Mouse (Mus musculus) hematopoietic stem cell, adult 5-6 weeks (primary cell): ENCODE data around the gene Cep126. TPM values are rescaled to one million over a fixed set of nuclear protein-coding genes. Genes with fewer than 3 reads are reported as not detected.

ENCODE experiments used
- ATAC-seq, 2 experiments: fragments of 125-278 bp in 1 of 2; replicated peaks in 1 of 2; 2 replicates each; pipeline ENCODE4 v1.8.0; 2016 to 2017; ENCODE audit warnings: inconsistent platforms in 2 of 2, mild to moderate bottlenecking in 2 of 2, moderate number of reproducible peaks in 2 of 2, low read depth in 1 of 2, moderate TSS enrichment in 1 of 2; ENCODE audit not compliant: low FRiP score in 2 of 2, poor library complexity in 2 of 2, severe bottlenecking in 2 of 2, insufficient read depth in 1 of 2, low TSS enrichment in 1 of 2
- total RNA-seq: library from RNA; stranded (forward); fragments of 172-1452, 232-1000 nt; gene quantifications from 2 replicates; pipeline ENCODE4 v1.2.3, GENCODE M21; 2017

Gene Cep126
- total RNA-seq = 1.9 and 2.3 TPM in 2 replicates

DNA sequence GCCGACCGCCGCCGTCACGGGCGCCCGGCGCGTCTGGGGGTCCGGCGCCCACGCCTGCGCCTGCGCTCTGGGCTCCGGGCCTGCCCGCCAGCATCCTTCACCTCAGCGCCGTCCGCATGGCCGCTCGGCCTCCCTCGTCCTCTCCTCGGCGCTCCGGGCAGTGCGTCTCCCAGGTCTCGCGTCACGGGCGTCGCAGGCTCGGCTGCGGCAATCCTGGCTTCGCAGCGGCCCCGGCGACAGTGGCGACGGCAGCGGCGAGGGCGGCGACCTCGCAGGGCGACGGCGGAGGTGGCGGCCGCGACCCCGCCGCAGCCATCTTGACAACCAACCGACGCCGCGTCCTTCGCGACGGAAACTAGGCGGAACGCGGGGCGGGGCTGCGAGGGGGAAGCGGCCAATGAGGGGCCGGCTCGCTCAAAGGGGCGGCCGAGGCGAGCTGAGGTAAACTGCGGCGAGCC lies at the start of gene Cep126:
Gene Cep126, minus strand, starts transcription at position 178 of the 458 bp plus-strand sequence.
- peak; percentile 95 to 99 for ATAC-seq

- ATAC-seq = no peak
Measured at GRCm38 (mm10) chr9:8179554-8179953, 45.5 kb upstream of the Cep126 start.

DNA sequence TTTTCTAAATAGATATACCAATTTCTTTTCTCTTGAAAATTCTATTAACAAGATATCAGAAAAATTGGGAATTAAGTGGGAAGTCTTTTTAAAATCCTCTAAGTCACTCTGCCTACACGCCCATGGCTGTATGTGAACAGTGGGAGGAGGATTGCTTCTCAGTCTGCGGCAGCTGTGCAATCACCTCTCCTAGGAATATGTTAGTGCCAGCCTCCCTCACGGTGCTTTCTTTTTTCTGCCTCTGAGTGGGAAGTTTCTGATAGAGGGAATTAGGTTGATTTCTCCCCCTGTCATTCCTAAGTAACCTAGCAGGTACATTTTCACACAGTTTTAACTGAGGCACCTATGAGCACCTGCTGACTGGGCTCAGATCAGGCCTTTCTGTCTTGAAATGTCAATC lies 43.0 kb upstream of the Cep126 start:
- ATAC-seq = no peak

GRCm38 (mm10) chr9:8157011-8157410 lies 22.9 kb upstream of the Cep126 start:
- ATAC-seq = no peak

DNA sequence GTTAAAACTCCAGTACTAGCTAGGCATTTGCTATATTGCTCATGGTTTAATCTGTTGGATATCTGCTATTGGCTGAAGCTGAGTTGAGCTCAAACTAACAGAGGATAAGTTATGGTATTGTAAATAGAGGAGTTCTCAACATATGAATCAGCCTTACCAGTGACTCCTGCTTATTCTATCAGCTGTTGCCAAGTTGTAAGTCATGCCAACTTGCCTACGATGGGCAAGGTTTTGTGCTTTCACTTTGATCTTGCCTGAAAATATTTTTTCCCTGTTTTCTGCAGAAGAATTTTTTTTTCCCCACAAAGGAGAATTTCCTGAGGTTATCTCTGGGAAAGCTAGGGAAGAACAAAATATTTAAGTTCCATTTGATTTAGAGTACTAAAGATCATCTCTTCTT lies 5.4 kb upstream of the Cep126 start:
- no peak for ATAC-seq

- ATAC-seq = peak; percentile 2 to 29; a peak in 3 of 4 replicates
Measured at GRCm38 (mm10) chr9:8133586-8134115, 443 bp downstream of the Cep126 start.

DNA sequence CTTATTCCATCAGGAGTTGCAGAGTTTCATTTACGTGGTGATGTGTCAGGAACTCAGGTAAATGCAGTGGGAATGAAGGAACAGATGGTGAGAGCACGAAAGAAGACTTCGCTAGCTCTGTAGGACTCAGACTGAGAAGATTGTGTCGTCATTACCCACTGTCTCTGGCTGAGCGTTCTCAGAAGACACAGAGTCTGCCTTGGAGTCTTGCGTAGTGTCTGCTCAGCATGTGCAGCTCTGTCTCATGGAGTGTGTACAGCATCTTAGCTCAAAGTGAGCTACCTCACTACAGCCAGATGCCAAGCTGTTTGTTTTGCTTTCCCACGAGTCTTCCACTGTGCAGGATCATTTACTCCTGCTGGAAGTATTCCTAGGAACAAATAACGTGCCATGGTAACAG lies 10.6 kb downstream of the Cep126 start:
- no peak for ATAC-seq

DNA sequence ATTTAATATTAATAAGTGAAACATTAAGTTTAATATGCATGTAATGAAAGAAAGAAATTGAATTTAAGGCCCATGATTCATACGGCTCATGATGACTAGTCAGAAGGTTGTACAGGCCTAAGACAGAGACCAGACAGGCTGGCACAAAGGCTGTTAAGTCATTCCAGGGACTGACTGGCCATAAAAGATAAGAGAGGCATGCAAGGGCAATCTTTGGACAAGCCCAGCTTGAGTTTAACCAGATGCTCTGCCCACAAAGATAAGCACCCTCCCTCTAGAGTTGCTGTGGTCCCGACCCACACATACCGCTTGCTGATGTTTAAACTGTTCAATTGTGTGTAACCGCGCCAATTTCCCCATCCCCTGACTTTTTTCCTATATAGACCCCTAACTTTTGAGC lies 19.6 kb downstream of the Cep126 start:
- ATAC-seq = no peak

- no peak for ATAC-seq
Measured at GRCm38 (mm10) chr9:8103050-8103449, 31.0 kb downstream of the Cep126 start.

- no peak for ATAC-seq
Measured at GRCm38 (mm10) chr9:8100962-8101361, 33.1 kb downstream of the Cep126 start.

DNA sequence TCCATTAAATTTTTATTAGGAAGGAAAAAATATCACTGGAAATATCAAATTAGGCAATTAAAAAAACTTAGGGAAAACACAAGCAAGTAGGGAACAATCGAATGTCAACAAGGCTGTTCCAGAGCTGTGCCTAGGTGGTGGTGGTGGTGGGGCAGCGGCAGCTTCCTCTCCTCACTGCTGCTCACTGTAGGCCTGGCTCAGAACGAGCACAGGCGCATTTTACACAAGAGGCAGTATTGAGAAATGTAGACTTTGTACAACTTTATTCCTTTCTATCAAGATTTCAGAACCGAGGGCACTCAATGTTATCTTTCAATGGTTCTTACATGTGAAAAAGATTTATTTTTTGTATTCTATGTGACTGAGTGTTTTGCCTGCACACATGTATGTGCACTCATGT lies 55.2 kb downstream of the Cep126 start:
- no peak for ATAC-seq

DNA sequence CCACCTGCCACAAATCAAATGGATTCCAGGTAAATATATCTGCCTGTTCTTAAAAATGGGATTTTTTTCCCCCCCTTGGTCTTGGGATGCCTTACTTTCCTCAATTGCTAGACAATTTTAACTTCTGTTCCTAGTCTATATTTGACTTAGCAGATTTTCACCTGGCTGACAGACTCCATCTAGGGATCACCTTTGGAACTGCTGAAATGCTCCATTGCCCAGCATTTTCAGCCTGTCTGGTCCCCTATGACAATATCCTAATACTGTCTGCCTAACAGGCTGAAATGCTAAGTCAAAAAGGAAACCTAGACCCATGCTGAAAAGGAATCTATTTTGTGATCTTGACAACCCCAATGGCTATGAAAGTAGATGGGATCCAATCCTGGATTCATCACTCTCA lies 59.7 kb downstream of the Cep126 start:
- peak; percentile 25 to 50; a peak in 2 of 4 replicates for ATAC-seq

DNA sequence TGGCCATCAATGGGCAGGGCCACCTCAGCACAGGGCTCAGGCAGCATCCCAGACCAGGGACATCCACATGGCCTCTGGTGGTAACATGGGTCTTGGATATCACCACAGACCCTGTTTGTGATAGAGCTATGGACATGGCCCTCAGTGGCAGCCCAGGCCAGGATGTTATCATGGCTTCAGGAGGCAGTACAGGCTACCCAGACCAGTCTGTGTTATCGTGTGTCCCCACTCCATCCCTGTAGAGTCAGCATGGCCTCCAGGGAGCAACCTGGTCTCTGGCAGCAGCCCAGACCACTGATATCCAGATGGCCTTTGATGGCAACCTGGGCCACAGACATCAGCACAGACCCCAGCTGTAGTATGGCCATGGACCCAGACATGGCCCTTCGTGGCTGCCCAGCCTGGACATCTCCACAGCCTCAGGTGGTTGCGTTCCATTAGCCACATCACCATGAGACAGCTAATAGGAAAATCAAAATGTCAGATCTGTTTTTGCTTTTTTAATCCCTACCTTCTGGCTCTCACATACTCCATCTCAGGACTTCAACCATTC lies 60.8 kb downstream of the Cep126 start:
- no peak for ATAC-seq

DNA sequence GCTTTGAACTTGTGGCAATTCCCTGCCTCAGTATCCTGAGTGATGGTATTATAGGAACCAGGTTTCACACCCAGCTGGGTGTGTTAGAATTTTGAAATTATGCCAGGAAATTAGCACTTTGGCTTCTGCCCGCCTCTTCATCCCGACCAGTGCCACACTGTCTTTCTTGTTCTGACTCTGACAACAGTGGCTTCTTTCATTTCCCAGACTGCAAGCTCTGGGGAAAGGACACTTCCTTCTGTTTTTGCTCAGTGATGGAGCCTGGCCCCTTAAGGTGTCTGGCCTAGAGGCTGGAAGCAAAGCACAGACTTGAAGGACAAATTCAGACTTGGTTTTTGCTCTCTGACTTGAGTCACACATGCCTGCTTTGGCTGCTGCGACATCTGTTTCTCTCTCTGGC lies 74.5 kb downstream of the Cep126 start:
- no peak for ATAC-seq

- ATAC-seq = no peak
Measured at GRCm38 (mm10) chr9:8054831-8055230, 79.3 kb downstream of the Cep126 start.

- peak; percentile 37 to 43; a peak in 3 of 4 replicates for ATAC-seq
Measured at GRCm38 (mm10) chr9:8043044-8043387, 91.1 kb downstream of the Cep126 start.

- peak; percentile 99 to 100 for ATAC-seq
Measured at GRCm38 (mm10) chr9:8042338-8043043, 91.6 kb downstream of the Cep126 start, which contains the start of gene Cfap300. Cfap300 (minus strand) TSS chr9:8042823.

DNA sequence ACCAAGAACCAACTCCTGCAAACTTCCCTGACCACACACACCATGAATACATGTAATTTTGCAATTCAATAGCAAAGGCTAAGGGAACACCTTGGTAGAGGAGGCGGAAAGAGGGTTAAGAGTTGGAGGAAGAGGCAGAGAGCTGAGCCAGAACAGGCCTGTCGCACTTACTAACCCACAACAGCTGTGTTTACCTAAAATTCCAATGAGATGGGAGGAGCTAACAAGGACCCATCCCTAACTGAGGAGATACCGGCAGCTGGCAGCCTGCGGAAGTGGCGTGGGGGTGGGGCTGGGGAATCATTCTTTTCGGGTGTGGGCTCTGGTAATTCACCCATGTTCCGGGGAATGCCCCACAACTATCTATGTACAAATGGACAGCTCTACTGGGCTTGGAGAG lies 98.5 kb downstream of the Cep126 start:
- 0 out of 4 replicates have a peak, but pooled peaks of 1 of the 2 experiments have one; percentile 22 for ATAC-seq

DNA sequence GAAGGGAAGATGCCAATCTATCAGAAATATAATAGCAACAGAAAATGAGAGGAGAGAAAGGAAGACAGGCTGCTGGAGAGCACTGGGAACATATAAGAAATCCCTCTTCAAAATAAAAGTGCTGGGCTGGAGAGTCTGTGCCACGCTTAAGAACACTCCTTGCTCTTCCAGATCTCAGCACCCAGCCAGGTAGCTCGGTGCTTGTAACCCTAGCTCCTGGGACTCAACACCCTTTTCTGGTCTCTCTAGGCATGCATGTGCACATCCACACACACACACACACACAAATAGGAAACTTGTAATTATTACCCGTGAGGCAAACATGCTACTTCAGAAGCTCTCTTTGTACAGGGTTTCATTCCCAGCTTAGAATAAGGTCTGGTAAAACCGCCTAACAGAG lies 99.0 kb downstream of the Cep126 start:
- no peak for ATAC-seq
